Mouse (Mus musculus) kidney, adult 11 months (tissue): ENCODE measurements around the gene Spns2.

ENCODE experiments used
- DNase-seq: peaks from one replicate; pipeline ENCODE4 v3.0.0; 2022

Gene Spns2

GRCm38 (mm10) chr11:72408451-72409170 lies 81.1 kb downstream of the Spns2 start:
- DNase-seq: no peak

- DNase-seq: no peak
Measured at GRCm38 (mm10) chr11:72407574-72407973, 82.1 kb downstream of the Spns2 start.

- no peak for DNase-seq
Measured at GRCm38 (mm10) chr11:72407081-72407480, 82.6 kb downstream of the Spns2 start.

- no peak for DNase-seq
Measured at GRCm38 (mm10) chr11:72406079-72406675, 83.5 kb downstream of the Spns2 start.

- DNase-seq: no peak
Measured at GRCm38 (mm10) chr11:72405532-72405931, 84.2 kb downstream of the Spns2 start.

- no peak for DNase-seq
Measured at GRCm38 (mm10) chr11:72402969-72403368, 86.7 kb downstream of the Spns2 start.

GRCm38 (mm10) chr11:72402017-72402416 lies 87.7 kb downstream of the Spns2 start:
- peak; percentile 74 for DNase-seq
